Comparison of ENCODE assay signal across 24 mouse cellular contexts in genomic region chr10:12936079-12936478, GRCm38 (mm10). TPM values are rescaled to one million over a fixed set of nuclear protein-coding genes. Genes with fewer than 3 reads are reported as not detected.
DNase-seq lines count a peak whose midpoint lies in the region; ATAC-seq and TF ChIP-seq lines count a peak whose summit lies in the region.
"Had no signal": no experiment of that assay in that cellular context is flagged by ENCODE, and none has a peak within 500 bp of the region (broad histone marks: within the 10 kb centered on the region; RNA-seq: fewer than 3 reads in every experiment).

No protein-coding gene starts in this region.

- no peak overlapping the region for H3K9ac ChIP-seq in forebrain, embryonic 15.5 days (replicated peaks)
- no peak overlapping the region for H3K9ac ChIP-seq in forebrain, postnatal 0 days
- H3K9ac ChIP-seq: embryonic facial prominence, embryonic 12.5 days; embryonic facial prominence, embryonic 15.5 days; heart, embryonic 13.5 days; hindbrain, embryonic 14.5 days had no signal

- no peak for DNase-seq in frontal cortex, adult 2 months (ENCODE audit: extremely low spot score in 1 of 2, low spot score in 1 of 2)
- no peak for DNase-seq in forebrain, postnatal 0 days
- DNase-seq: adrenal gland, postnatal 10 days; adrenal gland, postnatal 36 days; cerebellum, adult 18-20 months; cerebellum, adult 9-10 months; cerebellum, postnatal 14 days; gastrocnemius, adult 2 months; gastrocnemius, postnatal 14 days; heart, adult 18-20 months; heart, postnatal 14 days; heart, postnatal 4 days had no signal

- TF ChIP-seq CTCF in forebrain, postnatal 0 days (IDR thresholded peaks at IDR 0.05; ENCODE audit: low read depth), result no peak

- no peak overlapping the region for H3K4me2 ChIP-seq in forebrain, embryonic 15.5 days (replicated peaks)
- H3K4me2 ChIP-seq in forebrain, postnatal 0 days (ENCODE audit: low read depth), result no peak overlapping the region
- H3K4me2 ChIP-seq: embryonic facial prominence, embryonic 12.5 days; embryonic facial prominence, embryonic 15.5 days; heart, embryonic 13.5 days; hindbrain, embryonic 14.5 days had no signal

- no peaks in the 10 kb centered on the region for H3K9me3 ChIP-seq in forebrain, embryonic 15.5 days
- no peaks in the 10 kb centered on the region for H3K9me3 ChIP-seq in forebrain, postnatal 0 days (ENCODE audit: low read length)
- H3K9me3 ChIP-seq: embryonic facial prominence, embryonic 12.5 days; embryonic facial prominence, embryonic 15.5 days; heart, embryonic 13.5 days had no signal

- peaks cover 3% of the 10 kb centered on the region; the same call in 1 of the 2 replicates for H3K4me1 ChIP-seq in forebrain, embryonic 15.5 days
- H3K4me1 ChIP-seq in forebrain, postnatal 0 days (ENCODE audit: insufficient read depth), result no peaks in the 10 kb centered on the region
- H3K4me1 ChIP-seq: embryonic facial prominence, embryonic 12.5 days had no signal

- no peak overlapping the region for H3K27ac ChIP-seq in forebrain, embryonic 15.5 days (replicated peaks)
- H3K27ac ChIP-seq in forebrain, postnatal 0 days (ENCODE audit: low read depth, low read length), result no peak overlapping the region
- H3K27ac ChIP-seq: embryonic facial prominence, embryonic 12.5 days; embryonic facial prominence, embryonic 15.5 days; gastrocnemius, adult 2 months; heart, embryonic 13.5 days; hindbrain, embryonic 14.5 days; hindbrain, postnatal 0 days had no signal

- H3K27me3 ChIP-seq in forebrain, embryonic 15.5 days, result peaks cover 8% of the 10 kb centered on the region
- H3K27me3 ChIP-seq in forebrain, postnatal 0 days (ENCODE audit: insufficient read depth, low read length), result 0 out of 2 replicates have a peak, but pooled peaks cover 3% of the 10 kb centered on the region

- H3K36me3 ChIP-seq in forebrain, embryonic 15.5 days, result no peaks in the 10 kb centered on the region
- no peaks in the 10 kb centered on the region for H3K36me3 ChIP-seq in forebrain, postnatal 0 days (ENCODE audit: insufficient read depth)
- H3K36me3 ChIP-seq: embryonic facial prominence, embryonic 12.5 days; embryonic facial prominence, embryonic 15.5 days; heart, embryonic 13.5 days had no signal

- 90% methylated on average over 7 of the region's 7 CpGs for WGBS in forebrain, embryonic 15.5 days
- WGBS in forebrain, postnatal 0 days, result 90% methylated on average over 7 of the region's 7 CpGs

- H3K4me3 ChIP-seq in forebrain, embryonic 15.5 days, result no peak overlapping the region
- H3K4me3 ChIP-seq in forebrain, postnatal 0 days (ENCODE audit: low read depth, low read length), result no peak overlapping the region
- H3K4me3 ChIP-seq: embryonic facial prominence, embryonic 12.5 days; embryonic facial prominence, embryonic 15.5 days; gastrocnemius, adult 2 months; heart, embryonic 13.5 days had no signal

- peak; percentile 81 for ATAC-seq in common myeloid progenitor, adult 5-6 weeks (replicated peaks; ENCODE audit: low read depth, poor library complexity, severe bottlenecking)
- ATAC-seq in megakaryocyte, adult 5-6 weeks (ENCODE audit: poor library complexity, severe bottlenecking), result peak; percentile 86
- 0 out of 2 replicates have a peak, but pooled peaks have one; percentile 44 for ATAC-seq in monocyte, adult 5-6 weeks (replicated peaks; ENCODE audit: insufficient number of reproducible peaks, low FRiP score, low TSS enrichment, poor library complexity, severe bottlenecking)
- no peak for ATAC-seq in forebrain, embryonic 15.5 days (replicated peaks)
- ATAC-seq in forebrain, postnatal 0 days, result no peak
- ATAC-seq: activated CD4-positive, CD25-positive, alpha-beta regulatory T cell, adult 4 months; forebrain, embryonic 14.5 days; hindbrain, postnatal 0 days; inflammation-experienced regulatory T-cells, adult 6 months had no signal

RNA-seq across cellular contexts. Expression of gene Stx11, which starts 28.0 kb away (rescaled TPM):
- total RNA-seq in common myeloid progenitor, adult 5-6 weeks (2017), result 8.2 and 9.4 TPM in 2 replicates
- total RNA-seq in megakaryocyte, adult 5-6 weeks (2015), result 41.9 and 44.6 TPM in 2 replicates
- total RNA-seq in megakaryocyte, adult 5-6 weeks (2017), result 36.0 and 46.8 TPM in 2 replicates
- total RNA-seq in monocyte, adult 5-6 weeks (2017), result 36.7 to 65.0 TPM (median 55.4 TPM) in 3 replicates
- polyA plus RNA-seq in frontal cortex, adult 2 months (2012; rRNA removed), result 0.16 and 0.19 TPM in 2 replicates
- 0.69 and 0.91 TPM in 2 replicates for polyA plus RNA-seq in forebrain, embryonic 15.5 days (2015; fragmentation: Nextera tagmentation; extraction: Ambion mirVana)
- 1.1 and 1.9 TPM in 2 replicates for total RNA-seq in forebrain, postnatal 0 days (2014; rRNA removed)
- 0.82 and 1.6 TPM in 2 replicates for polyA plus RNA-seq in forebrain, postnatal 0 days (2015; fragmentation: Nextera tagmentation; extraction: Ambion mirVana)

Comparison
In these comparisons a context has a peak if more than half of its experiments do, and no peak if none do; other contexts are left out.
1. ATAC-seq: peak in common myeloid progenitor, adult 5-6 weeks (single experiment), megakaryocyte, adult 5-6 weeks (single experiment) and monocyte, adult 5-6 weeks (single experiment); none in forebrain, embryonic 15.5 days (single experiment) and forebrain, postnatal 0 days (single experiment).